Comparison of ENCODE assay signal across 9 mouse cellular contexts in genomic region chr11:77100137-77100937, GRCm38 (mm10). TPM values are rescaled to one million over a fixed set of nuclear protein-coding genes. Genes with fewer than 3 reads are reported as not detected.
DNase-seq lines count a peak whose midpoint lies in the region; ATAC-seq and TF ChIP-seq lines count a peak whose summit lies in the region.
"Had no signal": no experiment of that assay in that cellular context is flagged by ENCODE, and none has a peak within 500 bp of the region (broad histone marks: within the 10 kb centered on the region; RNA-seq: fewer than 3 reads in every experiment).

No protein-coding gene starts in this region.

- 15% methylated on average over 10 of the region's 10 CpGs for WGBS in bone marrow, adult 2 months
- 15% methylated on average over 10 of the region's 10 CpGs for WGBS in heart, postnatal 0 days

- H3K27me3 ChIP-seq in E14TG2a.4 (ENCODE audit: insufficient read depth, low read length): peaks cover 33% of the 10 kb centered on the region
- peaks cover 6% of the 10 kb centered on the region; the same call in 1 of the 2 replicates for H3K27me3 ChIP-seq in heart, postnatal 0 days (ENCODE audit: control insufficient read depth, insufficient read depth, low read length)
- H3K27me3 ChIP-seq: hindbrain, embryonic 15.5 days had no signal

- H3K36me3 ChIP-seq in E14TG2a.4 (ENCODE audit: insufficient read depth, low read length): no peaks in the 10 kb centered on the region
- no peaks in the 10 kb centered on the region for H3K36me3 ChIP-seq in heart, postnatal 0 days (replicated peaks; ENCODE audit: control insufficient read depth, insufficient read depth, low read length)
- H3K36me3 ChIP-seq: hindbrain, embryonic 15.5 days had no signal

- no peaks in the 10 kb centered on the region for H3K9me3 ChIP-seq in E14TG2a.4 (ENCODE audit: low read length)
- H3K9me3 ChIP-seq in heart, postnatal 0 days (replicated peaks; ENCODE audit: control insufficient read depth, low read length): no peaks in the 10 kb centered on the region
- H3K9me3 ChIP-seq: hindbrain, embryonic 15.5 days had no signal

- H3K4me1 ChIP-seq in E14TG2a.4 (replicated peaks; ENCODE audit: low read depth, low read length): peaks cover 7% of the 10 kb centered on the region
- no peaks in the 10 kb centered on the region; the same call in 1 of the 2 replicates for H3K4me1 ChIP-seq in bone marrow, adult 2 months (ENCODE audit: control insufficient read depth, insufficient read depth, low read length)
- no peaks in the 10 kb centered on the region; the same call in 1 of the 2 replicates for H3K4me1 ChIP-seq in heart, postnatal 0 days (ENCODE audit: control insufficient read depth, insufficient read depth)

- peak; percentile 80 for ATAC-seq in erythroblast, adult 5-6 weeks (replicated peaks; ENCODE audit: low FRiP score, poor library complexity, severe bottlenecking)
- peak; percentile 51; the same call in 1 of the 2 replicates for ATAC-seq in heart, postnatal 0 days (ENCODE audit: insufficient read depth, low read depth)
- peak; percentile 73 for ATAC-seq in megakaryocyte, adult 5-6 weeks (ENCODE audit: poor library complexity, severe bottlenecking)

- TF ChIP-seq POLR2A in bone marrow, adult 2 months (IDR thresholded peaks at IDR 0.05; ENCODE audit: borderline replicate concordance, control insufficient read depth, low read depth, low read length): no peak

- TF ChIP-seq EP300 in heart, postnatal 0 days (IDR thresholded peaks at IDR 0.05; ENCODE audit: low read depth): no peak

- peak overlapping the region; percentile 1; the same call in 1 of the 2 replicates for H3K4me2 ChIP-seq in heart, postnatal 0 days (ENCODE audit: low read depth, low read length)
- H3K4me2 ChIP-seq: hindbrain, embryonic 15.5 days had no signal

- no peak overlapping the region for H3K4me3 ChIP-seq in E14TG2a.4 (replicated peaks; ENCODE audit: low read length)
- no peak overlapping the region for H3K4me3 ChIP-seq in bone marrow, adult 2 months (replicated peaks; ENCODE audit: control insufficient read depth, low read depth, low read length)
- no peak overlapping the region for H3K4me3 ChIP-seq in heart, postnatal 0 days (ENCODE audit: low read depth, low read length)
- H3K4me3 ChIP-seq: hindbrain, embryonic 15.5 days had no signal

- DNase-seq in heart, postnatal 0 days (ENCODE audit: low spot score): peak; percentile 72
- peak; percentile 33 for DNase-seq in layer of hippocampus, adult 9-11 months
- DNase-seq in right cerebral cortex, adult 2 months (ENCODE audit: low spot score in 2 of 2): peak; percentile 84 to 85
- peak; percentile 79 for DNase-seq in urinary bladder, postnatal 14 days (ENCODE audit: low spot score)

- H3K27ac ChIP-seq in bone marrow, adult 2 months (ENCODE audit: control insufficient read depth, insufficient read depth, low read depth, low read length, poor library complexity): no peak overlapping the region
- no peak overlapping the region for H3K27ac ChIP-seq in heart, postnatal 0 days (ENCODE audit: low read depth)
- H3K27ac ChIP-seq: hindbrain, embryonic 15.5 days had no signal

- H3K9ac ChIP-seq in heart, postnatal 0 days (replicated peaks; ENCODE audit: low read depth, low read length): no peak overlapping the region
- H3K9ac ChIP-seq: hindbrain, embryonic 15.5 days had no signal

- TF ChIP-seq CTCF in E14TG2a.4 (conservative IDR thresholded peaks at IDR 0.05; ENCODE audit: low read length): peak; percentile 81
- TF ChIP-seq CTCF in bone marrow, adult 2 months (IDR thresholded peaks at IDR 0.05; ENCODE audit: control insufficient read depth, insufficient read depth, low read length): peak; percentile 78
- TF ChIP-seq CTCF in heart, postnatal 0 days (IDR thresholded peaks at IDR 0.05; ENCODE audit: low read depth): peak; percentile 98

RNA-seq across cellular contexts. Expression of gene Nsrp1, which starts 22.1 kb away (rescaled TPM):
- polyA plus RNA-seq in bone marrow, adult 2 months (2011; ENCODE audit: insufficient read depth, insufficient read length, low replicate concordance, missing spikeins): 14.9 and 20.5 TPM in 2 replicates
- total RNA-seq in erythroblast, adult 5-6 weeks (2015; ENCODE audit: low replicate concordance): 7.9 and 16.1 TPM in 2 replicates
- total RNA-seq in erythroblast, adult 5-6 weeks (2017; ENCODE audit: low replicate concordance): 1.9 and 7.2 TPM in 2 replicates
- 0.57 and 3.7 TPM in 2 replicates for total RNA-seq in heart, postnatal 0 days (2014; rRNA removed; ENCODE audit: low replicate concordance)
- 45.1 and 50.2 TPM in 2 replicates for polyA plus RNA-seq in heart, postnatal 0 days (2015; fragmentation: Nextera tagmentation; extraction: Ambion mirVana)
- total RNA-seq in megakaryocyte, adult 5-6 weeks (2015): 24.4 and 41.4 TPM in 2 replicates
- 22.6 and 27.0 TPM in 2 replicates for total RNA-seq in megakaryocyte, adult 5-6 weeks (2017)

Comparison
In these comparisons a context has a peak if more than half of its experiments do, and no peak if none do; other contexts are left out.
1. DNase-seq: peak in every context shown above with its lines; median percentile 84 in right cerebral cortex, adult 2 months; 79 in urinary bladder, postnatal 14 days; 72 in heart, postnatal 0 days; 33 in layer of hippocampus, adult 9-11 months.